Mouse (Mus musculus) c-Kit-positive CD71-negative TER-119-negative erythroid progenitor cells, embryonic 14.5 days (primary cell): ENCODE data around the gene Misp.

Experiments
- DNase-seq: peaks from one replicate; pipeline ENCODE4 v3.0.0-alpha.2; 2013; ENCODE audit warnings: low read depth

The Misp gene

DNA sequence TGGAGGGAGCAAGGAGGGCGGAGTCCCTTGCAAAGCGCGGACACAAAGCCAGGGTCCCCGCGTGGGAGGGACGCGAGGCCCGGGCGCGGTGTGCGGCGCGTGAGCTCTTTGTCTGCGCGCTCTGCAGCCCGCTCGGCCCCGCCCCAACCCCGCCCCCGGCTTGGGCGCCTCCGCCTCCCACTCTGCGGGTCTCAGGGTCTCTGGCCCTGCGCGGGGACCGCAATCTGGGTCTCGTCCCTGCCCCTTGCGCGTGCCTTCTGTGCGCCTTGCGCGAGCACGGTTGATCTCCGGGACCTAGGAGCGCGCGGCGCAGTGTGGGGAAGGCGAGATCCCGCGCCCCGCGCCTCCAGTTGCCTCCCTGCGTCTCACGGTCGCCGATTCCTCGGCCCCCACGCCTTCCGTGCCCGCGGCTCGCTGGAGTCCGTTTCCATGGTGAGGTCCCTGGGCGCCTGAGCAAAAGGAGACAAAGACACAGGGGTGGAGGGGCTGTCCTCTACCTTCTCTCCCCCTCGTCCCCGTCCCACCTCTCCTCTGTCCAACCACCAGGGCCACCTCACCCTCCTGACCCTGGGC lies 53.6 kb downstream of the Misp start, which contains the start of the genes Prtn3 and Plppr3:
TSS of gene Prtn3 (plus strand) at position 187 of the 573 bp plus-strand sequence.
TSS of gene Plppr3 (minus strand) at position 345 of the 573 bp plus-strand sequence.
- DNase-seq = no peak

DNA sequence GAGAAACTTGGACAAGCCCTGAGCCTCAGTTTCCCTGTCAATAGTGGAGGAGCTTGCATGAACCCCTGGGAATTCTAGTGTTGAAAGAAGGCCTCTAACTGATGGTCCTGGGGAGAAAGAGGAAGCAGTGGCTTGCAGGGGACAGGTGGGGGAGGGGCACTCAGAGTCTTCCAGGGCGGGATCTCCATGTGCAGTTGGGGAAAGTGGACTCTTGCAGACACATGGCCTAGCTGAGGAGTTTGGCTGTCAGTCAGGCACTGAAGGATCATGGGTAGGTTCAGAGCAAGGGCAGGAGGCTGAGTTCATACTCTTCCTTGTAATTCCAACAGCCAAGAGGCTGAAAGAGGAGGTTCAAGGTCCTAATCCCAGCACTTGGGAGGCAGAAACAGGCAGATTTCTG lies 56.4 kb downstream of the Misp start:
- DNase-seq = no peak

DNA sequence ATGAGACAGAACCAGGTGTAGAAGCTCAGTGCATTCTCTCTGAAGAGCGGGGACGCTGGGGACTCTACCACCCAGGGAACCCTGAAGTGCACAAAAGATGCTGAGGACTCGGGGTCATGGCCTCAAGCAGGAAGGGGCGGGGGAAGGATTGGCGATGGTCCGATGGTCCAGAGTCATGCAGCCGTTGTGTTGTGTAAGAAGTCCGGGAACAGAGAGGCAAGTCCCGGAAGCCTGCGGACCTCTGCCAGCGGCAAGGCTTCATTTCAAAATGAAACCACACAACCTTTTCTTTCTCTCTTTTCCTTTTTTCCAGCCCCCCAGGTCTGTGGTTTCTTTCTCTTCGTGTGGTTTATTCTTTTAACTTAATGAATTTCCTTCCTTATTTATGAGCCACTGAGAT lies 57.0 kb downstream of the Misp start:
- no peak for DNase-seq

DNA sequence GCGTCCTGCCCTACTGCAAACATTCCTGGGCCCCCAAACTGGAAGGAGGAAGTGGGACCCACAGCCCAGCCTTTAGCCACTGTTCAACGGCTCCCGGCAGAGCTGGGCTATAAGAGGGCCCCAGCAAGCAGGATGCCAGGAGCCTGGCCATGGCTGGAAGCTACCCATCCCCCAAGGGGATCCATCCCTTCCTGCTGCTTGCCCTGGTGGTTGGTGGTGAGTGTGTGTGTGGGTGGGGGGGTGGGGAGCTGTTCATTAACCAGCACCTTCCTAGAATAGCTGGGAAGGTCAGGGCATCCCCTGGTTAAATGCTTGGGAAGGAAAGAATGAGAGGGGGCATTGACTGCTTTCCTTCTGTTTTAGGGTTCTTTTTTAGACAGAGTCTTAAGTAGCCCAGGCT lies 58.7 kb downstream of the Misp start:
- DNase-seq = no peak
